Mouse (Mus musculus) heart, embryonic 16.5 days (tissue): ENCODE measurements around the gene Armh3. TPM values are rescaled to one million over a fixed set of nuclear protein-coding genes. Genes with fewer than 3 reads are reported as not detected.
A peak's percentile ranks its signal among the peaks of the same experiment; 100 is the strongest.
"Not testable (repeated sequence)": the region's sequence is repeated elsewhere in the genome, so short reads cannot be mapped to it uniquely, and the experiment has no call there.

Source experiments
- ATAC-seq: fragments of 200-750 bp; cut with Nextera tagmentation; replicated peaks from 2 replicates; pipeline ENCODE4 v1.8.0; 2017; ENCODE audit warnings: moderate number of reproducible peaks; ENCODE audit not compliant: insufficient read depth, low FRiP score; ENCODE audit errors: extremely low read depth
- H3K27ac ChIP-seq: fragments of 300-500 bp; sonication (generic); 2 replicates; pipeline ENCODE4 v1.5.1; 2014; ENCODE audit warnings: mild to moderate bottlenecking, low read length, control low read depth, moderate library complexity
- H3K27me3 ChIP-seq: fragments of 300-500 bp; sonication (generic); 2 replicates; pipeline ENCODE4 v1.6.1; 2014; ENCODE audit warnings: low read length, mixed read lengths; ENCODE audit not compliant: control insufficient read depth, insufficient read depth
- H3K36me3 ChIP-seq: fragments of 300-500 bp; sonication (generic); 2 replicates; pipeline ENCODE4 v1.6.1; 2014; ENCODE audit not compliant: control insufficient read depth, insufficient read depth
- H3K4me1 ChIP-seq: fragments of 300-500 bp; sonication (generic); 2 replicates; pipeline ENCODE4 v1.6.1; 2014; ENCODE audit warnings: low read length, mixed read lengths; ENCODE audit not compliant: control insufficient read depth, insufficient read depth
- H3K4me2 ChIP-seq: fragments of 300-500 bp; sonication (generic); 2 replicates; pipeline ENCODE4 v1.6.1; 2014; ENCODE audit warnings: low read depth, mild to moderate bottlenecking, control low read depth, low read length
- H3K4me3 ChIP-seq: fragments of 300-500 bp; sonication (generic); 2 replicates; pipeline ENCODE4 v1.5.1; 2014; ENCODE audit warnings: mild to moderate bottlenecking, control low read depth, low read length
- H3K9ac ChIP-seq: fragments of 300-500 bp; sonication (generic); 2 replicates; pipeline ENCODE4 v1.6.1; 2014; ENCODE audit warnings: low read length, control low read depth
- H3K9me3 ChIP-seq: fragments of 300-500 bp; sonication (generic); replicated peaks from 2 replicates; pipeline ENCODE4 v1.6.1; 2016; ENCODE audit warnings: low read length; ENCODE audit not compliant: control insufficient read depth
- WGBS: fragments of 180-500 bp; shearing (Covaris S2); extraction: QIAGEN DNeasy Blood & Tissue Kit; methylation state at CpG from one replicate; pipeline ENCODE4 v1.1.7; 2014; 5-methylcytosine and 5-hydroxymethylcytosine counted together
- polyA plus RNA-seq: library from polyadenylated mRNA; unstranded; fragments of >200 nt; fragmentation: Nextera tagmentation; extraction: Ambion mirVana; gene quantifications from 2 replicates; pipeline ENCODE4 v1.2.1, GENCODE M21; 2015

Gene Armh3
- polyA plus RNA-seq, 1 experiment from 2014 or later, result 15.3 TPM

DNA sequence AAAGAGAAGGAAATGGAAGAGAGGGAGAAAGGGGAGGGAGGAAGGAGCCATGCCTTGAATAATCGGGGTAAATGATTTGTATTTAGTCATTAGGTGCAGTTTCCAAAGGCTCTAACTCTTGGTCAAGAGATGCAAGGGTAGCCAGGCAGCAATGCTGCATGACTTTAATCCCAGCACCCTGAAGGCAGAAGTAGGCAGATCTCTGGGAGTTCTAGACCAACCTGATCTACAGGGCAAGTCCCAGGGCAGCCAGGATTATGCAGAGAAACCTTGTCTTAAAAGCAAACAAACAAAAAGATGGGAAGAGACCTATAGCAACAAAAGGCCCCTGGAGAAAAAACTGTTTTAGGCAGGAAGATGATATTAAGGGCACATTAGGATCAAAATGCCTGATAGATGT is 1.1 kb upstream of the Armh3 start:
- H3K9me3 ChIP-seq, result no peaks in the 10 kb centered on the region
- no peak overlapping the region for H3K4me2 ChIP-seq
- H3K4me1 ChIP-seq, result peaks cover 12% of the 10 kb centered on the region
- no peak for ATAC-seq
- no peaks in the 10 kb centered on the region for H3K36me3 ChIP-seq
- H3K9ac ChIP-seq, result no peak overlapping the region
- no peak overlapping the region for H3K4me3 ChIP-seq
- 46% methylated on average over 1 of the region's 1 CpGs for WGBS
- no peak overlapping the region for H3K27ac ChIP-seq
- H3K27me3 ChIP-seq, result no peaks in the 10 kb centered on the region

DNA sequence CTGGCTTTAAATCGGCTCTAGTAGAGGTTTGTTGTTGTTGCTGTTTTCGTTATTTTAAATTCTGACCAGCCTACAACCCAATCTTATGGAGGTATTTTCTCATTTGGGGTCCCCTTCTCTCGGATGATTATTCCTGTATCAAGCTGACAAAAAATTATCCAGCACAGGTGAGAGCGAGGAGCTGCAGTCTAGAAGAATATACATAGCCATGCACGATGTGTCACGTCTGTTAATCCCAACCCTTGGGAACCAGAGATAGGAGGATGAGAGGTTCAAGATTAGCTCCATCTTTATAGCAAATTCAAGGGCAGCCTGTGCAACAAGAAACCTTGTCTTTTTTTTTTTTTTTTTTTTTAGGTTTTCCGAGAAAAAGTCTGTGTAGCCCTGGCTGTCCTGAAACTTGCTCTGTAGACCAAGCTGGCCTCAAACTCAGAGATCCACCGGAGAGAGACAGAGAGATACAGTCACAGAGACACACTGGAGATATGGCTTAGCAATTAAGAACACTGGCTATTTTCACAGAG is 468 bp upstream of the Armh3 start:
- no peaks in the 10 kb centered on the region for H3K27me3 ChIP-seq
- no peaks in the 10 kb centered on the region for H3K9me3 ChIP-seq
- 12% methylated on average over 8 of the region's 8 CpGs for WGBS
- no peaks in the 10 kb centered on the region for H3K36me3 ChIP-seq
- H3K4me2 ChIP-seq, result peak overlapping the region; percentile 88
- no peak overlapping the region for H3K27ac ChIP-seq
- H3K9ac ChIP-seq, result peak overlapping the region; percentile 97
- peaks cover 7% of the 10 kb centered on the region for H3K4me1 ChIP-seq
- ATAC-seq, result no peak
- peak overlapping the region; percentile 82 for H3K4me3 ChIP-seq

DNA sequence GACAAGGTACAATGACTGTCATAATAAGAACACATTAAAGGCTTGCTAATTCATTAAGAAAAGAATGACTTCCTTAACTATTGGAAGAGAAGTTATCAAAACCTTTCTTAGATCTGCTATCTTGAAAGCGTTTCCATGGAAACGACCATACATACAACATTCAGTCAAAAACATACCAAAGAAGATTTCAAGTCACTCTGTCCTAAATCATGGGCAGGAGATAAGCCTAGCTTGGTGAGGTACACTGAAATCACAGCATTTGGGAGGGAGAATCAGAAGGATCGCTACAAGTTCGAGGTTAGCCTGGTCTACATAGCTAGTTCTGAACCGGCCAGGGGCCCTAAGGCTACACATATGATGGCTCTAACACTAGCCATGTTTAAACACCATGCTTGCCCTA is 923 bp downstream of the Armh3 start:
- H3K4me2 ChIP-seq, result peak overlapping the region; percentile 88
- no peaks in the 10 kb centered on the region for H3K9me3 ChIP-seq
- H3K27ac ChIP-seq, result peak overlapping the region; percentile 96
- H3K9ac ChIP-seq, result peak overlapping the region; percentile 97
- peaks cover 7% of the 10 kb centered on the region for H3K4me1 ChIP-seq
- no peaks in the 10 kb centered on the region for H3K36me3 ChIP-seq
- 64% methylated on average over 5 of the region's 5 CpGs for WGBS
- no peaks in the 10 kb centered on the region for H3K27me3 ChIP-seq
- peak overlapping the region; percentile 82 for H3K4me3 ChIP-seq
- no peak for ATAC-seq

DNA sequence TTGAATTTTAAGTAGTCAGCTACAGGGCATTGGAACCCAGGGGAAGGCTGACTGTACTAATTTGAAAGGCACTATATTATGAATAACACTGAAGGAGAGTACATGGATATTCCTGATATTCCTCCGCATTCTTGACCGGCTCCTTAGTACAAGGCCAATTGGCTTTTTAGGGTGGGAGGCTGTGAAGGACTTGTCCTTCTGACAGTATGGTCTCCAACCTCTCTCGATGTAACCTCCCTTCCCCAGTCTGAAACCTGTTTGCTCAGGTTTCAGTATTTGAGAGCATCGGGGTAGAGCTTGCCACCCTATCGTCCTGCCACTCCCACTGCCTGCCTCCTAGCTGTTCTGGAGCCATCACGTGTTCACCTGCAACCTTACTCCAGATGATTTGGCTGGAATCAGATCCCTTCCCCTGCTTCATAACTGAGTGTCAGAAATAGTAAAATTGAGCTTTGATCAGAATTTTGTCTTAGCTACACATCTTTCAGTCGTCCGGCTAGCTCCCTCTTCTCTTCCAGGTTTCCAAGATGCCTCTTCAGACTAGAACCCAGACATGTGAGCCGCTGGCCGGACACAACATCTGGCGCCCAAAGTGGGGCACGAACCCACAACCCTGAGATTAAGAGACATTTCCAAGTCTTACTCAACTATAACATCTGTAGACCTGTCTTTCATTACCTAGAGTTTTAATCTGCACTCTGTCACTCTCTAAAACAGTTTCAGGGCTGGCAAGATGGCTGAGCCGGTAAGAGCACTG is 4.1 kb downstream of the Armh3 start:
- Histone ChIP-seq H3K27me3 (no peaks in the 10 kb centered on the region), H3K4me1 (peaks cover 7% of the 10 kb centered on the region), H3K27ac (no peak overlapping the region), H3K9me3 (no peaks in the 10 kb centered on the region), H3K4me3 (no peak overlapping the region), H3K4me2 (no peak overlapping the region), H3K36me3 (no peaks in the 10 kb centered on the region), H3K9ac (no peak overlapping the region)
- ATAC-seq, result no peak
- whole genome bisulfite sequencing, result 95% methylated on average over 13 of the region's 13 CpGs

DNA sequence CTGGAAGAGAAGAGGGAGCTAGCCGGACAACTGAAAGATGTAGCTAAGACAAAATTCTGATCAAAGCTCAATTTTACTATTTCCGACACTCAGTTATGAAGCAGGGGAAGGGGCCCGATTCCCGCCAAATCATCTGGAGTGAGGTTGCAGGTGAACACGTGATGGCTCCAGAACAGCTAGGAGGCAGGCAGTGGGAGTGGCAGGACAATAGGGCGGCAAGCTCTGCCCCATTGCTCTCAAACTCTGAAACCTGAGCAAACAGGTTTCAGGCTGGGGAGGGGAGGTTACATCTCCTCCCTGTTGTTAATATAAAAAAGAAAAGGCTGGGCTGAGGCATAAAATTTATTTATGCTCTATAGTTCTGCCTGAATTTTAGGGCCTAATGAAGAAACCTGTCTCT is 4.8 kb downstream of the Armh3 start:
- H3K4me3 ChIP-seq, H3K4me2 ChIP-seq, H3K27ac ChIP-seq, H3K9me3 ChIP-seq, ATAC-seq, H3K36me3 ChIP-seq, H3K9ac ChIP-seq, H3K4me1 ChIP-seq, H3K27me3 ChIP-seq: not testable (repeated sequence)
- 88% methylated on average over 6 of the region's 6 CpGs for WGBS

- H3K27ac ChIP-seq, result no peak overlapping the region
- no peaks in the 10 kb centered on the region for H3K4me1 ChIP-seq
- H3K36me3 ChIP-seq, result no peaks in the 10 kb centered on the region
- no peaks in the 10 kb centered on the region for H3K9me3 ChIP-seq
- WGBS, result 88% methylated on average over 3 of the region's 3 CpGs
- H3K9ac ChIP-seq, result no peak overlapping the region
- H3K4me2 ChIP-seq, result no peak overlapping the region
- no peak overlapping the region for H3K4me3 ChIP-seq
- ATAC-seq, result no peak
- H3K27me3 ChIP-seq, result no peaks in the 10 kb centered on the region
Measured at GRCm38 (mm10) chr19:45991171-45991570, 7.1 kb downstream of the Armh3 start.

DNA sequence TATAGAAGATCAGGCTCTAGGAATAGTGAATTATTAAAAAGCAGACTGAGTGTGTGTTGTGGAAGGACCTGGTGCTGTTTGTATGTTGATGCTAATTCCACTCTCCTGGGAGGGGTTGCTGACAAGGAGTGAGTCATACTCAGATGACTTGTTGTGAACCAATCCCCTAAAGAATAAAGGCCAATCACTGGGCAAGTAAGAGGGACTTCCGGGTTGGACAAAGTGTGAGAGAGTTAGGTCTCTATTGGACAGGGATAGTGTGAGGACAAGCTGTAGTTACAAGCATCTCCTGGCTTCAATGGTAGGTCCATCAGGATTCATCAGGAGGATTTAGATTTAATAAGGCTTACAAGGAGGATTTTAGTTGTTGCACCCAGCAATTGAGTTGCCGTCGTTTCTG is 10.1 kb downstream of the Armh3 start:
- Histone ChIP-seq H3K9me3 (no peaks in the 10 kb centered on the region), H3K4me3 (no peak overlapping the region), H3K4me1 (no peaks in the 10 kb centered on the region), H3K9ac (no peak overlapping the region), H3K4me2 (no peak overlapping the region), H3K27ac (no peak overlapping the region), H3K36me3 (no peaks in the 10 kb centered on the region), H3K27me3 (no peaks in the 10 kb centered on the region)
- no peak for ATAC-seq
- WGBS, result 85% methylated on average over 3 of the region's 3 CpGs

DNA sequence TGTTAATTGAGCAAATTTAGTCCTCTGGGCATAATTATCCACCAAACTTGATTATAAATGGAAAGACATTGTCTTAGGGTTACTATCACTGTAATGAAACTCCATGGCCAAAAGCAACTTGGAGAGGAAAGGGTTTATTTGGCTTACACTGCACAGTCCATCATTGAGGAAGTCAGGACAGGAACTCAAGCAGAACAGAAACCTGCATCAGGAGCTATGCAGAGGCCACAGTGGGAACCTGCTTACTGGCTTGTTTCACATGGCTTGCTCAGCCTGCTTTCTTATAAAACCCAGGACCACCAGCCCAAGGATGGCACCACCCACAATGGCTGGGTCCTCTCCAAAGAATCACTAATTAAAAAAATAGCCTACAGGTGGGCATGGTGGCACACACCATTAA is 13.9 kb downstream of the Armh3 start:
- ATAC-seq, result no peak
- Histone ChIP-seq H3K4me1 (no peaks in the 10 kb centered on the region), H3K4me3 (no peak overlapping the region), H3K4me2 (no peak overlapping the region), H3K9ac (no peak overlapping the region), H3K36me3 (0 out of 2 replicates have a peak, but pooled peaks cover 3% of the 10 kb centered on the region), H3K9me3 (no peaks in the 10 kb centered on the region), H3K27ac (no peak overlapping the region), H3K27me3 (no peaks in the 10 kb centered on the region)

- ATAC-seq, result no peak
- H3K4me2 ChIP-seq, result no peak overlapping the region
- H3K9me3 ChIP-seq, result no peaks in the 10 kb centered on the region
- H3K27ac ChIP-seq, result no peak overlapping the region
- H3K36me3 ChIP-seq, result peaks cover 26% of the 10 kb centered on the region
- H3K4me3 ChIP-seq, result no peak overlapping the region
- no peaks in the 10 kb centered on the region for H3K27me3 ChIP-seq
- 45% methylated on average over 5 of the region's 5 CpGs for WGBS
- H3K4me1 ChIP-seq, result no peaks in the 10 kb centered on the region
- no peak overlapping the region for H3K9ac ChIP-seq
Measured at GRCm38 (mm10) chr19:45960770-45961169, 37.5 kb downstream of the Armh3 start.
